Mouse (Mus musculus) midbrain, embryonic 10.5 days (tissue): ENCODE data around the gene Scd1. TPM values are rescaled to one million over a fixed set of nuclear protein-coding genes. Genes with fewer than 3 reads are reported as not detected.

Experiments used
- DNase-seq: peaks from one replicate; pipeline ENCODE4 v3.0.0-alpha.2; 2017; ENCODE audit warnings: low spot score
- H3K27ac ChIP-seq: fragments of 300-500 bp; sonication (generic); replicated peaks from 2 replicates; pipeline ENCODE4 v1.5.1; 2016; ENCODE audit warnings: mild to moderate bottlenecking
- H3K27me3 ChIP-seq: fragments of 300-500 bp; sonication (generic); 2 replicates; pipeline ENCODE4 v1.6.1; 2016; ENCODE audit warnings: low read depth, mild to moderate bottlenecking; ENCODE audit not compliant: poor library complexity, severe bottlenecking
- H3K36me3 ChIP-seq: fragments of 300-500 bp; sonication (generic); 2 replicates; pipeline ENCODE4 v1.6.1; 2016; ENCODE audit warnings: mild to moderate bottlenecking, moderate library complexity
- H3K4me1 ChIP-seq: fragments of 300-500 bp; sonication (generic); 2 replicates; pipeline ENCODE4 v1.6.1; 2016
- H3K4me3 ChIP-seq: fragments of 300-500 bp; sonication (generic); 2 replicates; pipeline ENCODE4 v1.5.1; 2016; ENCODE audit warnings: mild to moderate bottlenecking, moderate library complexity
- H3K9me3 ChIP-seq: fragments of 300-500 bp; sonication (generic); replicated peaks from 2 replicates; pipeline ENCODE4 v1.6.1; 2016; ENCODE audit warnings: mild to moderate bottlenecking
- WGBS: fragments of 180-500 bp; shearing (Covaris S2); methylation state at CpG from one replicate; pipeline ENCODE4 v1.1.7; 2016; 5-methylcytosine and 5-hydroxymethylcytosine counted together
- polyA plus RNA-seq: library from polyadenylated mRNA; unstranded; fragments of >200 nt; fragmentation: Nextera tagmentation; extraction: Ambion mirVana; gene quantifications from 2 replicates; pipeline ENCODE4 v1.2.1, GENCODE M21; 2016

Gene Scd1
- polyA plus RNA-seq = 20.0 and 21.6 TPM in 2 replicates

DNA sequence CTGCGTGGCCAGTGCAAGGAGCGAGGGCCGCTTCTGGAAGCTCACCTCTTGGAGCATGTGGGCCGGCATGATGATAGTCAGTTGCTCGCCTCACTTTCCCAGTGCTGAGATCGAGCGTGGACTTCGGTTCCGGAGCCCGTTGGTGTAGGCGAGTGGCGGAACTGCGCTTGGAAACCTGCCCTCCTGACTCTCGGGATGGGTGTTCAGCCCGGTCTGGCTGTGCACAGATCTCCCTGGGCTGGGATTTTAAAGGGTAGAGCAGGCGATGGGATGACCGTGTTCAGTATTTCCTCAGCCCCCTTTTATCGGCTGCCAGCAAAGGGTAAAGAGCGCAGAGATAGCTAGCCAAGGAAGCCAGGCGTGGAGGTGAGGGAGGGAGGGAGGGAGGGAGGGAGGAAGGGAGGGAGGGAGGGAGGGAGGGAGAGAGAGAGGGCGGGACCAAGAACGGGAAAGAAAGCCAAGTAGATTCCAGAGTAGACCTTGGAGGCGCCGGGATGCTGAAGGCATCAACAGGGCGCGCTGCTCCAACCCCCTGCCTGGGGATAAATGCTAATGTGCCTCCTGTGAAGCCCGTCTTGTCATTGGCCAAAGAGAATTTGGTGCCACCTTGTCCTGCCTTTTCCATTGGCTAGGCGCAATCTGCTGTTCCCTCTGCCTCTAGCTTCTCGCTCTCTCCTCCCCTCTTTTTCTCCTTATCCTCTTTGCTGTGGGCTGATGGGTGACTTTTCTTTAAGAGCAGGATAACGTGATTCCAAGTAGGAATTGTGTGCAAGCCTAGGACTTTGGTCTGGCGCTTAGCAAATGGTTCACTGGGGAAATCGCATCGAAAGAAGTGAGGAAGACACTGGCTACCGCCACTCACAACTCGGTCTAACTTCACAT is at the start of gene Scd1:
Scd1 (minus strand) TSS at position 539 of the 882 bp plus-strand sequence.
- Histone ChIP-seq H3K27ac (peak within 1 kb of the TSS; percentile 82), H3K36me3 (peaks cover 36% of the 10 kb centered on the region), H3K4me3 (peak within 1 kb of the TSS; percentile 70), H3K4me1 (peaks cover 41% of the 10 kb centered on the region), H3K9me3 (no peaks in the 10 kb centered on the region), H3K27me3 (peaks cover 14% of the 10 kb centered on the region; the same call in 1 of the 2 replicates)
- WGBS = 0% methylated on average over 35 of the region's 35 CpGs
- DNase-seq = peak; percentile 87

DNA sequence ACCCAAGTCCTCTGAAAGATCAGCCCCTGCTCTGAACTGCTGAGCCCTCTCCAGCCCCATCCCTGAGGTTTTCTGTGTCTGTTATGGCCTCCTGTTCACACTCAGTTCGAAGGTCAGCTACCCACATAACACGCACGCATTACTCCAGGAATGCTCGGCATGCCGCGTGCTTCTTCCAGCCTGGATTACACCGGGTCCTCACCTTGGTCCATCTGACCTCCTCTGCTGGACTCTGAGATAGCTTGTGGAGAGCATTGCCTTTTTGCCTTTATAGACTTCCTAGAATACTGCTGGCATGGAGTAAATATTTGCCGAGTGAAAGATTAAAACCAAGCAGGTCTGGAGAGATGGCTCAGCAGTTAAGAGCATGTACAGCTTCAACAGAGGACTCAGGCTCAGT is 47.7 kb upstream of the Scd1 start:
- no peaks in the 10 kb centered on the region; the same call in none of the 2 replicates for H3K27me3 ChIP-seq
- peaks cover 7% of the 10 kb centered on the region for H3K4me1 ChIP-seq
- H3K9me3 ChIP-seq = no peaks in the 10 kb centered on the region
- H3K36me3 ChIP-seq = no peaks in the 10 kb centered on the region
- WGBS = 89% methylated on average over 8 of the region's 8 CpGs
- DNase-seq = no peak
- H3K27ac ChIP-seq = no peak overlapping the region
- no peak overlapping the region for H3K4me3 ChIP-seq

DNA sequence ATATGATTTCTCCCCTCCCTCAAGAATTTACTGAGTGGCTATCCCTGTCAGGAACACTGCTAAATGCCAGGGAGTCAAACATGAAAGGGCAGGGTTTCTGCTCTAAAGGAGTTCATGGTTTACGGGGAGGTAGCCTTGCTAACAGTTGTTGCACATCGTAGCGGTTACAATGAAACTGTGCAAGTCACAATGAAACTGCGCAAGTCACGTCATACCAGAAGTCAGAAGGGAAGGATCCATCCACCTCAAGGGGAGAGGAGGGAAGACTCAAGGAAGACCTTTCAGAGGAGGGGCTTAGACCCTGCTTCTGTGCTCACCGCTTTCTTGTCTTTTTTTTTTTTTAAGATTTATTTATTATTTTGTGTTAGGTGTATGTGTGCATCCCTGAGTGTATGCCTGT is 47.2 kb upstream of the Scd1 start:
- H3K4me3 ChIP-seq = no peak overlapping the region
- H3K4me1 ChIP-seq = peaks cover 7% of the 10 kb centered on the region
- no peaks in the 10 kb centered on the region for H3K9me3 ChIP-seq
- WGBS = 95% methylated on average over 6 of the region's 6 CpGs
- no peaks in the 10 kb centered on the region for H3K36me3 ChIP-seq
- no peak for DNase-seq
- H3K27me3 ChIP-seq = no peaks in the 10 kb centered on the region; the same call in none of the 2 replicates
- H3K27ac ChIP-seq = no peak overlapping the region

DNA sequence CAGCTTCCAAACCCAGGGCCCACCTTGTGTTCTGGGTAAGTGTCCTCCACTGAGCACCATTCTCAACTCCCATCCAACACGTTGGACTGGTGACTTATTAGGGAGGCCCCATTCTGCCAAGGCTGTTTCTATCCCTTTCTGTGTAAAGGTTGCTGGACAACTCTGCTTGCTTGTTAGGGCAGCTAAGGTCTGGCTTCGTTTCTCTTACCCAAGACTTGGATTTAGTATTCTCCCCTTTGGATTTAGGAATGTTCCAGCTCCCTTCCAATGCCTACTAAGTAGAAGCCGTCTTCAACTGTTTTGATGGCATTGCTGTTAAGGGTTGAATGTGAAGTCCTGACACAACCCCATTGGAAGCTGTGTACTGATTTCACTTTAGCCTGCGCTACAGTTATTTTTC is 40.2 kb upstream of the Scd1 start:
- no peaks in the 10 kb centered on the region for H3K4me1 ChIP-seq
- no peaks in the 10 kb centered on the region for H3K9me3 ChIP-seq
- 89% methylated on average over 4 of the region's 4 CpGs for WGBS
- H3K4me3 ChIP-seq = no peak overlapping the region
- no peak overlapping the region for H3K27ac ChIP-seq
- no peaks in the 10 kb centered on the region for H3K27me3 ChIP-seq
- no peak for DNase-seq
- H3K36me3 ChIP-seq = no peaks in the 10 kb centered on the region

DNA sequence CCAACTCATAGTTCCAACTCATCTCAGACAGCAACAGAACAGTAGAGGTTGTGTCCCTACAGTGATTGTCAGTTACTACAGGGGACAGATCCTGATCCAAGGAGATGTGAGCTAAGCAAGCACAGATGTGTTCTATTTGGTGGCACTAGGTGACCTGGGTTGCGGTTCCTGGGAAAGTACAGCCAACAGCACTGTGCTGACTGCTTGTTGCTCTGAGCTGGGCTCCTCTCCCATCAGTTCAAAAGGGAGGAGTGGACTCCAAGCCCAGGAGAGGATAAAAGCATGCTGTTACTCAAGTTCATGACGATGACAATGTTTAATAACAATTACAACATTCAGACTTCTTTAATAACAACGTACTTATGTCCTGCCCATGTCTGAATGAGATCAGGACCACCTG is 38.1 kb upstream of the Scd1 start:
- WGBS = 88% methylated on average over 3 of the region's 3 CpGs
- Histone ChIP-seq H3K27me3 (no peaks in the 10 kb centered on the region), H3K9me3 (no peaks in the 10 kb centered on the region), H3K27ac (no peak overlapping the region), H3K36me3 (no peaks in the 10 kb centered on the region), H3K4me3 (no peak overlapping the region), H3K4me1 (no peaks in the 10 kb centered on the region)
- DNase-seq = no peak

DNA sequence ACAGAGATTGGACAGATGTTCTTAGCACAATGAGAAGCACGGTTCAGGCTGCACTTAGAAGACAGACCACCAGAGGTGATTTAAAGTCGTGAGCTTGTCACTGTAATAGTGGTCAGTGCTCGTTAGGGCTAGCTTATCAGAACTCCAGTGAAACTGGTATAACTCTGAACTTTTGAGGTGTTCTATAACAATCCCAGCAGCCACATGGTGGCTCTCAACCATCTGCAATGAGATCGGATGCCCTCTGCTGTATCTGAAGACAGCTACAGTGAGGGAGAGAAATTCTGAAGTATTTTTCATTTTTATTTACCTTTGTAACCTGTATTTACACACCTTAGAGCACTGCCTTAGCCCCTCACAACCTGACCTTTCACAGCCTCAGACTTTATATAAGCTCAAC is 31.6 kb upstream of the Scd1 start:
- WGBS = 65% methylated on average over 4 of the region's 4 CpGs
- DNase-seq = no peak
- H3K27me3 ChIP-seq = no peaks in the 10 kb centered on the region

DNA sequence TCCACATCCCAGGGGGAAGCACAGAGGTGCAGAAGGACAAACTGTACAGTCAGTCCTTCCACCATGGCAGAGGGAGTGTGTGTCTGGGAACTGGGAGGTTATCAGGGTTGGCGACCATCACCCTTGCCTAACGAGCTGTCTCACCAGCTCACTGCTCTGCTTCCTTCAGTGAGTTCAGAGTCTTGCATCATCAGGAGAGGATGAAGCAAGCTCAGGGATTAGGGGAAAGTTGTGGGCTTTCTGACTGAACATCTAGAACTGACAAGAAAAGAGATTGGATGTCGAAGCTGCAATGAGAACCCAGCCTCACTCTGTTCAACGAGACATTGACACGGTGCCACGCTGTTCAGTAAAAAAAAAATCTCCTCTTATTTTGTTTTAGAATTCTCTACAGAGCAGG is 30.3 kb upstream of the Scd1 start:
- DNase-seq = no peak
- no peaks in the 10 kb centered on the region for H3K4me1 ChIP-seq
- no peak overlapping the region for H3K4me3 ChIP-seq
- H3K36me3 ChIP-seq = no peaks in the 10 kb centered on the region
- no peaks in the 10 kb centered on the region for H3K27me3 ChIP-seq
- no peak overlapping the region for H3K27ac ChIP-seq
- 88% methylated on average over 6 of the region's 6 CpGs for WGBS
- H3K9me3 ChIP-seq = no peaks in the 10 kb centered on the region

More for the DNA sequence above, 31.6 kb upstream of the Scd1 start:
- H3K4me3 ChIP-seq = no peak overlapping the region
- H3K27ac ChIP-seq = no peak overlapping the region
- no peaks in the 10 kb centered on the region for H3K36me3 ChIP-seq
- no peaks in the 10 kb centered on the region for H3K9me3 ChIP-seq
- no peaks in the 10 kb centered on the region for H3K4me1 ChIP-seq

DNA sequence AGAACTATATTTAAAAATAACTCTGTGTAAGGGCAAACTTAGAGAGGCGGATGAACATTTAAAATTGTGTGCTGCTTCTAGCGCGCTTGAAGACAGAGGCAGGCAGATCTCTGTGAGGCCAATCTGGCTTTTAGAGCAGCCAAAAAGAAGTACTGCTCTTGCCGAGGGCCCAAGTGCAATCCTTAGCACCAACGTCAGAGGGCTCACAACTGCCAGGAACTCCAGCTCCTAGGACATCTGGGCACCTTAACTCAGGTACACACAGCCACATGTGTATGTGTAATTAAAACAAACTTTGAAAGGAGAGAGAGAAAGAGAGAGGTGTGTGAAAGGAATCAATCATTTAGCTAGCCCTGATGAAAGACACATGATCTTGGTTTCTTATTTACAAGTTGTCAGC is 24.4 kb upstream of the Scd1 start:
- H3K9me3 ChIP-seq = no peaks in the 10 kb centered on the region
- H3K27me3 ChIP-seq = no peaks in the 10 kb centered on the region
- DNase-seq = no peak
- no peak overlapping the region for H3K27ac ChIP-seq
- no peak overlapping the region for H3K4me3 ChIP-seq
- no peaks in the 10 kb centered on the region for H3K4me1 ChIP-seq
- H3K36me3 ChIP-seq = no peaks in the 10 kb centered on the region
- WGBS = 77% methylated on average over 5 of the region's 5 CpGs

DNA sequence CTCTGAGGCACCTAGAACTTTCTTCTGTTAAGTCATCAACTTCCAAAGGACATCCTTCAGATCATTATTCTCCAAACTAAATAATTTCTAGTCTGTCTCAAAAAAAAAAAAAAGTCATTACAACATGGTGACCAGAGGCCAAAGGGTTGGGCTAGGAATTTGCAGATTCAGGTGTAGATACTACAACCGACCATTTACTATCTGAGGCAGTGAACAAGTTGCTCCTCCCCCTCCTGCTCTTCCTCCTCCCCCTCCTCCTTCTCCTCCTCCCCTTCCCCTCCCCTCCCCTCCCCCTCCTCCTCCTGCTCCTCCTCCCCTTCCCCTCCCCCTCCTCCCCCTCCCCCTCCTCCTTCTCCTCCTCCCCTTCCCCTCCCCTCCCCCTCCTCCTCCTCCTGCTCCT is 20.0 kb upstream of the Scd1 start:
- Histone ChIP-seq H3K4me1 (no peaks in the 10 kb centered on the region), H3K9me3 (no peaks in the 10 kb centered on the region), H3K36me3 (no peaks in the 10 kb centered on the region), H3K4me3 (no peak overlapping the region), H3K27me3 (no peaks in the 10 kb centered on the region), H3K27ac (no peak overlapping the region)
- 100% methylated on average over 1 of the region's 1 CpGs for WGBS
- DNase-seq = no peak

DNA sequence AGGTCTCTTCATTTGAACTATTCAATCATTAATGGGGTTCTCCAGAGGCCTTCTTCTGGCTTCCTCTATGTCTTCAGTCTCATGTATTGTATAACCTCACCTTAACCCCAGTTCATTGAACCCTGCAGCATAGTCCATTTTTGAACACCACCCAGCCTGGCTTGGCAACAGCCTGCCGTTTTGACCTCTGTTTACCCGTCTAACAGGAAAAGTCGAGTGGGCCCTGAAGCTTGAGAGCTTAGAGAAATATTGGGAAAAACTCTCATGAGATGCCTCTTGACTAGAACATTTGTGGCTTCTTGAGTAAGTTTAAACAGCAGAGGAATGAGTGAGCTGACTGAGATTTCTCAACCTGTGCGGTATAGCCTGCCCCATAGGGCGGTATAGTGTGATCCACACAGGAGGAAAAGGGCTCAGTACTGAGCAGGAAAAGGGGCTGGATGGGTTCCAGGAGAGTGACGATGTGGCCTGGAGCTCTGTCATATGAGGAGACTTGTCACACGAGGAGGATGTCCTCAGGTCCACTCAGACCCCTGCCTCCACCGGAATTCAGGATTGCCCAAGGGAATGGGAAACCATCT is 14.5 kb upstream of the Scd1 start:
- Histone ChIP-seq H3K9me3 (no peaks in the 10 kb centered on the region), H3K27ac (no peak overlapping the region), H3K4me3 (no peak overlapping the region), H3K4me1 (no peaks in the 10 kb centered on the region), H3K27me3 (no peaks in the 10 kb centered on the region; the same call in 1 of the 2 replicates), H3K36me3 (no peaks in the 10 kb centered on the region)
- no peak for DNase-seq
- 87% methylated on average over 8 of the region's 8 CpGs for WGBS

DNA sequence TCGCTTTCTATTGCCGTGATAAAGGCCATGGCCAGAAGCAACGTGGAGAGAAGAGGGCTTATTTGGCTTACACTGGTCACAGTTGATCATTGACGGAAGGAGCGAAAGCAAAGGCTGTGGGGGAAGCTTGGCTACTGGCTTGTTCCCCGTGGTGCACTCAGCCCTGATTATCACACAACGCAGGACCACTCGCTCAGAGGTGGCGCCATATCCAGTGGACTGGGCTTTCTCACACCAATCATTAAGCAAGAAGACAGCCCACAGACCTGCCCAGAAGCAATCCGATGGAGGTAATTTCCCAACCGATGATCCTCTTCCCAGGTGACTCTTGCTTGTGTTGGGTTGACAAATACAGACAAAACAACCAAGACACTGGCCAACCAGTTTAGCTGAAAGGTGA is 11.9 kb upstream of the Scd1 start:
- no peaks in the 10 kb centered on the region; the same call in 1 of the 2 replicates for H3K27me3 ChIP-seq
- no peaks in the 10 kb centered on the region for H3K4me1 ChIP-seq
- H3K36me3 ChIP-seq = no peaks in the 10 kb centered on the region
- no peaks in the 10 kb centered on the region for H3K9me3 ChIP-seq
- WGBS = 61% methylated on average over 11 of the region's 11 CpGs
- H3K4me3 ChIP-seq = no peak overlapping the region
- no peak overlapping the region for H3K27ac ChIP-seq
- DNase-seq = no peak

DNA sequence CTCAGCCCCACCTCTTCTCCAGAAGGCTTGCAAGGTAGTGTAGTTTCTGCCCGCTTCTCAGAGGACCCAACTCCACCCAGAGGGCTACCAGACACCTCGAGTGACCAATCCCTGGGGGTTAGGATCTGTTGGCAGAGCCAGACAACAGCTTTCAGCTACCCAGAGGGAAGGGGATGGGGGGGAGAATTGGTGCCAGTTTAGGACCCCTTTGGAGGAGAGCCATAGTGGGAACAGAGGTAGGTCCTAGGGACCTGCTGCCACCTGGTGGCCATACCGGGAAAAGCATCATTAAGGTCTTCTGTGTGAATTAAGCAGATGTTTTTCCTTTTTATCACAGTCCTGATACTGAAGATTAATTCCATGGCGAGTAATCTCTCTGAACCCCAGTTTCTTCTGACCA is 11.3 kb upstream of the Scd1 start:
- WGBS = 22% methylated on average over 4 of the region's 4 CpGs
- H3K9me3 ChIP-seq = no peaks in the 10 kb centered on the region
- no peaks in the 10 kb centered on the region; the same call in 1 of the 2 replicates for H3K27me3 ChIP-seq
- peak; percentile 72 for DNase-seq
- no peak overlapping the region for H3K4me3 ChIP-seq
- no peaks in the 10 kb centered on the region for H3K36me3 ChIP-seq
- no peak overlapping the region for H3K27ac ChIP-seq
- no peaks in the 10 kb centered on the region for H3K4me1 ChIP-seq

DNA sequence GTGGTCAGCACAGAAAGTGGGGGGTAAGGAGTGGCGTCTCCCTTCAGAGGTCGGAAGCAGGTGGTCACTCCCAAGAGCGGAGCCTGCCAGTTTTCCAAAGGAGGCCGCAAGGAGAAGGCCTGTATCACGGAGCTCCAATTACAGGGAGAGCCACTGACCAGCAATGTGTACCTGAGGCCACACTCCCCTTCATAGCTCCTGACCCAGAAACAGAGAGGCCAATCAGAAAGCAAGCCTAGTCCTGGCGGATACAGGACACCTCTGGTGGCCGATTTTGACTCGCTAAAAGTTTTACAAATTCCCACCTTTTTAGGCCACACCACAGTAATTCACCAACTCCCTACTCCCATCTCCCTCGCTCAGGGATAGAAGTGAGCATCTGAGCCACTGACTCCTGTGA is 10.9 kb upstream of the Scd1 start:
- Histone ChIP-seq H3K4me3 (no peak overlapping the region), H3K4me1 (no peaks in the 10 kb centered on the region), H3K36me3 (no peaks in the 10 kb centered on the region), H3K27me3 (no peaks in the 10 kb centered on the region; the same call in 1 of the 2 replicates), H3K27ac (no peak overlapping the region), H3K9me3 (no peaks in the 10 kb centered on the region)
- DNase-seq = no peak
- 71% methylated on average over 9 of the region's 9 CpGs for WGBS
